Mouse (Mus musculus): ENCODE data around the gene Casc4. TPM values are rescaled to one million over a fixed set of nuclear protein-coding genes. Genes with fewer than 3 reads are reported as not detected.

Gene Casc4
- total RNA-seq (2023): 10 to 100 TPM; 11.3 to 14.2 TPM

GRCm38 (mm10) chr2:121866632-121867050, at the start of gene Casc4:
Casc4 (plus strand) TSS chr2:121866970.

DNA sequence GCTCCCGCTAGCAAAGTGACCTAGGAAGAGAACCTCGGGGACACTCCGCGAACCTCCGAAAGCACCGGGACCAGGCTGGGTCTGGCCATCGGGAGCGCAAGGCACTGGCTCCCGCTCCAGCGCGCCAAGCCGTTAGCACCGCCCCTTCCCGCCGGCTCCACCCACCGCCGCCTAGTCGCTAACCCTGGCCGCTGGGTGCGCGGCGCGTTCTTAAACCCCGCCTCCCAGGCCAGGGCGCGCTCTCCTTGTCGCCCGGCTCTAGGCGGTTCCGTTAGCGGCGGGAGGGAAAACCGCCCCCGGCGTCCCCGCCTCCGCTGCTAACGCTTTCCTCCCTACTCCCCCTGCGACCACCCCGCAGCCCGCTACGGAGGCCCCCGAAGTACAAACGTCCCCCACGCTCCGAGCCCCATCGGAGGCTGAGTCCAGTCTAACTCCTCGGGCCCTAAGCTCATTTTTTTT, 89.0 kb downstream of the Casc4 start, which contains the start of the genes Ctdspl2 and Mageb3:
TSS of gene Ctdspl2 (plus strand) at position 237 of the 459 bp plus-strand sequence.
TSS of gene Mageb3 (minus strand) at position 328 of the 459 bp plus-strand sequence.

Other genes with a start within 250 kb of the Casc4 start
- under 1 TPM in 1 of 2 experiments, not detected in 1; 0.41 TPM for gene Frmd5, start 59.9 kb upstream of the Casc4 start, total RNA-seq (2023)
- 10 to 100 TPM; 46.9 to 47.5 TPM for gene Ctdspl2, start 89.0 kb downstream of the Casc4 start, total RNA-seq (2023)
- gene Mageb3, start 89.1 kb downstream of the Casc4 start, total RNA-seq (2023): not detected
- 10 to 100 TPM; 37.6 to 45.8 TPM for gene Eif3j1, start 161.6 kb downstream of the Casc4 start, total RNA-seq (2023)

Data from B cell, adult 67 days (primary cell).